Mouse (Mus musculus) heart, adult 2 months (tissue): ENCODE measurements around the gene Rph3al.

ENCODE experiments used
- CTCF ChIP-seq: fragments of 200-600 bp; IDR thresholded peaks from 2 replicates; pipeline ENCODE4 v1.8.1; 2022; ENCODE audit warnings: antibody characterized with exemption, mild to moderate bottlenecking, moderate library complexity
- EP300 ChIP-seq: fragments of 200-500 bp; IDR thresholded peaks from 2 replicates; pipeline ENCODE4 v1.6.1; 2011; ENCODE audit warnings: low read depth, low read length, control low read depth; ENCODE audit not compliant: insufficient read depth
- POLR2A ChIP-seq: fragments of 200-500 bp; IDR thresholded peaks from 2 replicates; pipeline ENCODE4 v1.6.1; 2011; ENCODE audit warnings: mild to moderate bottlenecking, low read depth, low read length, control low read depth; ENCODE audit not compliant: insufficient read depth

DNA sequence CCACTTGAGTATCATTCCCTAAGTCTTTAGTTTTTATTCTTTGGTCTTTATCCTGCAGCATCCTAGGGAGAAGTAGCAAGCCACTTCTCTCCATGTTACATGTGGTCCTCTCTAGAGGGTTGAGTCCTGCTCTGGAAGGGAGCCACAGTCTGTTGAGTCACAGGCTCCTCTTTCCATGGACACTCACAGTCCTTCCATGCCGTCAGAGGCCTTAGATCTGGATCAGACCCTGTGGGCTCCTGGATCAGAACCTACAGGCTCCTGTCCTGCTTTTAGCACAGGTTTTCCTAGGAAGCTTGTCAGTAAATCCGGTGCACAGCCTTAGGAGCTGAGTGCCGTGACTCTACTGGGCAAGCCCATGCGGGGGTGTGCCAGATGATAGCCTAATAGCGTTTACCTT is 4.9 kb downstream of the Rph3al start:
- TF ChIP-seq CTCF (no peak), POLR2A (no peak), EP300 (no peak)
